Mouse (Mus musculus) heart, postnatal 0 days (tissue): ENCODE results near the gene Fam136a.

Experiments used
- CTCF ChIP-seq: IDR thresholded peaks from 2 replicates; pipeline ENCODE4 v1.5.1; 2016; ENCODE audit warnings: antibody characterized with exemption, control low read depth, low read depth
- EP300 ChIP-seq: IDR thresholded peaks from 2 replicates; pipeline ENCODE4 v1.6.1; 2016; ENCODE audit warnings: antibody characterized with exemption, low read depth

GRCm38 (mm10) chr6:86326866-86327265, 38.6 kb upstream of the Fam136a start:
- TF ChIP-seq EP300 = no peak
- TF ChIP-seq CTCF = no peak
